ENCODE assay signal across 18 mouse cellular contexts in the genomic region with DNA sequence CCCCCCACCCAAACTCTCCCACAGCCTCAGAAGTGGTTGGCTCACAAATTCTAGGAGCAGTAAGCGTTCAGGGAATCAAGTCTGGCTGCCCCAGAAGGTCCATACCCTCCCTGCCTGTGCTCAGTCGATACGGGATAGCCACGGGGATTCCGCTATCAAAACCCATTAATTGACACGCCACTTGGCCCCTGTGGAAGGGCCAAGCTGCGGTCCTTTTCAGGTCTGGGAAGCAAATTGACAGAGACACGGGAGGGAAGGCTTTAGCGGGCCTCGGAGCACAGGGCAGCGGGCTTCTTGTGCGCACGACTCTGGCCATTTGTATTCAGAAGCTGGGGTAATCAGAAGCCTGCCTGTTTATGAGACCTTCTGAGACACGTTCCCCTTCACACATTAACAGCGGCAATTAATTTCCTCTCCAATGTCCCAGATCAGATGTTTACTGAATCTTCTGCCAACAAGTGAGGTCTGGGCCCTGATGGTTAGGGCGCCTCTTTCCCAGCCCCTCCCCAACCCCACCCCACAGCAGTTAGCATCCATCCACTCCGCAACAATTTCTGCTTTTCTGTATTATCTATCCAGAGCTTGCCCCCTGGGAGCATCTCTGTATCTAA.
DNase-seq lines count a peak whose midpoint lies in the region; ATAC-seq lines count a peak whose summit lies in the region.
"Had no signal": no experiment of that assay in that cellular context is flagged by ENCODE, and none has a peak within 500 bp of the region (broad histone marks: within the 10 kb centered on the region; RNA-seq: fewer than 3 reads in every experiment).

No protein-coding gene starts in this region.

- H3K4me1 ChIP-seq in neural tube, embryonic 11.5 days (ENCODE audit: control insufficient read depth, insufficient read depth, low read length), result no peaks in the 10 kb centered on the region
- peaks cover 73% of the 10 kb centered on the region for H3K4me1 ChIP-seq in hindbrain, embryonic 13.5 days (replicated peaks)
- peaks cover 18% of the 10 kb centered on the region for H3K4me1 ChIP-seq in midbrain, embryonic 14.5 days (ENCODE audit: control insufficient read depth, insufficient read depth, low read length)
- H3K4me1 ChIP-seq in liver, embryonic 11.5 days (replicated peaks; ENCODE audit: control insufficient read depth, insufficient read depth, low read length), result peaks cover 2% of the 10 kb centered on the region; the same call in 1 of the 2 replicates

- H3K36me3 ChIP-seq in neural tube, embryonic 11.5 days (ENCODE audit: control insufficient read depth, insufficient read depth, low read length), result no peaks in the 10 kb centered on the region
- no peaks in the 10 kb centered on the region for H3K36me3 ChIP-seq in hindbrain, embryonic 13.5 days
- H3K36me3 ChIP-seq in midbrain, embryonic 14.5 days (ENCODE audit: control insufficient read depth, insufficient read depth, low read length), result no peaks in the 10 kb centered on the region
- no peaks in the 10 kb centered on the region; the same call in 1 of the 2 replicates for H3K36me3 ChIP-seq in liver, embryonic 11.5 days (ENCODE audit: control insufficient read depth, insufficient read depth, low read length)

- no peaks in the 10 kb centered on the region for H3K9me3 ChIP-seq in neural tube, embryonic 11.5 days (ENCODE audit: control insufficient read depth, low read length)
- H3K9me3 ChIP-seq in hindbrain, embryonic 13.5 days, result no peaks in the 10 kb centered on the region
- no peaks in the 10 kb centered on the region for H3K9me3 ChIP-seq in midbrain, embryonic 14.5 days (ENCODE audit: control insufficient read depth, low read length)
- H3K9me3 ChIP-seq in liver, embryonic 11.5 days (ENCODE audit: control insufficient read depth, low read length), result no peaks in the 10 kb centered on the region
- H3K9me3 ChIP-seq: liver, embryonic 12.5 days had no signal

- no peak overlapping the region for H3K4me3 ChIP-seq in neural tube, embryonic 11.5 days (ENCODE audit: low read depth, low read length)
- no peak overlapping the region for H3K4me3 ChIP-seq in hindbrain, embryonic 13.5 days
- no peak overlapping the region for H3K4me3 ChIP-seq in midbrain, embryonic 14.5 days (replicated peaks; ENCODE audit: low read depth, low read length)
- no peak overlapping the region for H3K4me3 ChIP-seq in liver, embryonic 11.5 days (ENCODE audit: low read depth, low read length)
- H3K4me3 ChIP-seq: liver, embryonic 12.5 days had no signal

- WGBS in neural tube, embryonic 11.5 days, result 61% methylated on average over 17 of the region's 17 CpGs
- WGBS in hindbrain, embryonic 13.5 days, result 30% methylated on average over 17 of the region's 17 CpGs
- 25% methylated on average over 17 of the region's 17 CpGs for WGBS in midbrain, embryonic 14.5 days
- WGBS in liver, embryonic 11.5 days, result 75% methylated on average over 17 of the region's 17 CpGs

- H3K9ac ChIP-seq in neural tube, embryonic 11.5 days (ENCODE audit: low read length), result no peak overlapping the region
- peak overlapping the region; percentile 20; the same call in 1 of the 2 replicates for H3K9ac ChIP-seq in hindbrain, embryonic 13.5 days
- H3K9ac ChIP-seq in midbrain, embryonic 14.5 days (replicated peaks; ENCODE audit: low read length), result no peak overlapping the region
- H3K9ac ChIP-seq in liver, embryonic 11.5 days (ENCODE audit: low read depth, low read length), result no peak overlapping the region
- H3K9ac ChIP-seq: liver, embryonic 12.5 days had no signal

- ATAC-seq in neural tube, embryonic 11.5 days (ENCODE audit: insufficient read depth, low FRiP score, low TSS enrichment), result no peak
- no peak for ATAC-seq in hindbrain, embryonic 13.5 days (ENCODE audit: low FRiP score)
- ATAC-seq in midbrain, embryonic 14.5 days (ENCODE audit: low FRiP score, low TSS enrichment), result no peak
- ATAC-seq in megakaryocyte, adult 5-6 weeks (ENCODE audit: poor library complexity, severe bottlenecking), result no peak
- ATAC-seq in liver, embryonic 11.5 days (replicated peaks; ENCODE audit: low FRiP score), result no peak
- ATAC-seq: intestine, embryonic 16.5 days; liver, embryonic 12.5 days; lung, postnatal 0 days had no signal

- H3K4me2 ChIP-seq in neural tube, embryonic 11.5 days (ENCODE audit: low read depth), result no peak overlapping the region
- no peak overlapping the region for H3K4me2 ChIP-seq in hindbrain, embryonic 13.5 days
- no peak overlapping the region for H3K4me2 ChIP-seq in midbrain, embryonic 14.5 days (ENCODE audit: low read length)
- H3K4me2 ChIP-seq in liver, embryonic 11.5 days, result no peak overlapping the region
- H3K4me2 ChIP-seq: liver, embryonic 12.5 days had no signal

- H3K27ac ChIP-seq in neural tube, embryonic 11.5 days (ENCODE audit: low read depth, low read length), result peak overlapping the region; percentile 6; the same call in 1 of the 2 replicates
- H3K27ac ChIP-seq in hindbrain, embryonic 13.5 days, result peak overlapping the region; percentile 75
- H3K27ac ChIP-seq in midbrain, embryonic 14.5 days (replicated peaks; ENCODE audit: low read depth, low read length), result peak overlapping the region; percentile 14; the same call in 1 of the 2 replicates
- H3K27ac ChIP-seq in liver, embryonic 11.5 days (ENCODE audit: low read depth, low read length), result no peak overlapping the region
- H3K27ac ChIP-seq: kidney, postnatal 0 days; liver, embryonic 12.5 days had no signal

- DNase-seq in neural tube, embryonic 11.5 days (ENCODE audit: low spot score), result no peak
- no peak for DNase-seq in neural tube, embryonic 10.5 days (ENCODE audit: extremely low spot score, low spot score)
- peak; percentile 57 for DNase-seq in midbrain, embryonic 14.5 days
- peak; percentile 49 for DNase-seq in retina, postnatal 1 day
- no peak for DNase-seq in liver, embryonic 11.5 days (ENCODE audit: low spot score)
- no peak for DNase-seq in left cerebral cortex, adult 18-20 months (ENCODE audit: low spot score in 2 of 2)
- DNase-seq: adrenal gland, adult 8-10 months; cerebellum, adult 9-10 months; embryo, embryonic 11 days; heart, adult 18-20 months; heart, postnatal 10 days; spleen, adult 18-20 months had no signal

- no peaks in the 10 kb centered on the region for H3K27me3 ChIP-seq in neural tube, embryonic 11.5 days (ENCODE audit: control insufficient read depth, insufficient read depth, low read length)
- H3K27me3 ChIP-seq in hindbrain, embryonic 13.5 days, result 0 out of 2 replicates have a peak, but pooled peaks cover 4% of the 10 kb centered on the region
- H3K27me3 ChIP-seq in midbrain, embryonic 14.5 days (ENCODE audit: control insufficient read depth, insufficient read depth, low read length), result no peaks in the 10 kb centered on the region
- H3K27me3 ChIP-seq in liver, embryonic 11.5 days (replicated peaks; ENCODE audit: control insufficient read depth, insufficient read depth, low read length), result no peaks in the 10 kb centered on the region
- H3K27me3 ChIP-seq: liver, embryonic 12.5 days had no signal

Comparison
In these comparisons a context has a peak if more than half of its experiments do, and no peak if none do; other contexts are left out.
1. DNase-seq: peak in midbrain, embryonic 14.5 days (single experiment) and retina, postnatal 1 day (single experiment); none in neural tube, embryonic 11.5 days (single experiment), neural tube, embryonic 10.5 days (single experiment), liver, embryonic 11.5 days (single experiment) and left cerebral cortex, adult 18-20 months (0 of 2).